Mouse (Mus musculus) cerebellum, postnatal 10 days (tissue): ENCODE data around the gene Kcnh2.
"Not testable (repeated sequence)": the region's sequence is repeated elsewhere in the genome, so short reads cannot be mapped to it uniquely, and the experiment has no call there.

ENCODE experiments used
- DNase-seq, 2 experiments: peaks; one replicate each; pipeline ENCODE4 v3.0.0; 2021; ENCODE audit warnings: mixed read lengths in 2 of 2

Kcnh2 gene

DNA sequence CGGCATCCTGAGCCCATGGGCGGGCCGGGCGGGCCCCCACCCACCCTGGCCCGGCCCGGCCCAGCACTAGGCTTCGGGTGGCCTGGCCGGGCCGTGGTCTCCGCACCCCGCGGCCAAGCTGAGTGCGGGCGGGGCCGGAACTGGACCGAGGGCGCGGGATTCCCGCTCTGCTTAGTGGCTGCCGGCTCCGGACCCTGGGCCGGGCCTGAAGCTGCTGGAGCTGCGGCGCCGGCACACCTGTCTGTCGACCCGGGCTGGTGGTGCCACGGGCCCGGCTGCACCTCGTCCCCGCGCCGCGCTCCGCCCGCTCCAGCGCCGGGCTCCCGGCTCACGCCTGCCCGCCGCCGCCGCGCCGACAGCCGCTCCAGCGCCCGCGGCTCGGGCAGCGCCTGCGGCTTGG is at the start of gene Kcnh2:
Gene Kcnh2 (minus strand): TSS at position 327 of the 400 bp plus-strand sequence.
- DNase-seq = no peak

- DNase-seq = peak; percentile 62 to 71
Observed at GRCm38 (mm10) chr5:24400362-24400761, 49.0 kb upstream of the Kcnh2 start.

GRCm38 (mm10) chr5:24399686-24400085 is 48.3 kb upstream of the Kcnh2 start:
- no peak for DNase-seq

GRCm38 (mm10) chr5:24396254-24396653 is 44.9 kb upstream of the Kcnh2 start:
- not testable (repeated sequence) for DNase-seq

DNA sequence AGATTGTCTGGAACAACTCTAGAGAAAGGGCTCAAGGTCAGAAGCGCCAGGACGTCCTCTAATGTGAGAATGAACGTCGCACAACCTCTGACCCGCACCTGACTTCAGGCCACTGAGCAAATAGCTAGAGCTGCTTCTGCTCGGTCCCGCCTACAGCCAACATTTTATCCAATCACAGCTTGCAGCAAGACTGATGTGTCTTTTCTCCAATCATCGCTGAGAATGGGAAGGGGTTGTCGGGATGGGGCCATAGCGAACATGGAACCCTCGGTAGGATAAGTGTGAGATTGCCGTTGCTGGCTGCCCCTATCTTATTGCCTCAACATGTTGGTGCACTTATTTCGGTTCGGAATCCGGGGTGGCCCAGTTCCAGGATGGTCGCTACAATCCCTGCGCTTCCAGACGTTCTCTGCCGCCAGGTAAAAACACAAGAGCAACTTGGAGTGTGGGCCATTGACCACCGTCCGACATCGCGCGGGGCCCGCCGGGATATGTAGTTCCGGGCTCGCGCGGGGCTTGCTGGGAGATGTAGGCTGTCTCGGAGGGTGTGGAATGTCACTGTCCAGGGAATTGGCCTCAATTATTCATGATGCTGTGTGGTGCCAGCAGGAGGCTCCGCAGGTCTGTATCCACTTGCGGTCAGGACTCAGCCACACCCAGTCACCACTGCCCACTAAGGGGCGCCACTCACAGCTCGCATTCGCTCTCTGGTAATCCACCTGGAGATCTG is 42.9 kb upstream of the Kcnh2 start:
- DNase-seq = peak; percentile 95 to 96

- DNase-seq = peak; percentile 93 to 95
Observed at GRCm38 (mm10) chr5:24393392-24393997, 42.1 kb upstream of the Kcnh2 start, which contains the start of gene Abcb8. Abcb8 (plus strand) TSS chr5:24393663.

DNA sequence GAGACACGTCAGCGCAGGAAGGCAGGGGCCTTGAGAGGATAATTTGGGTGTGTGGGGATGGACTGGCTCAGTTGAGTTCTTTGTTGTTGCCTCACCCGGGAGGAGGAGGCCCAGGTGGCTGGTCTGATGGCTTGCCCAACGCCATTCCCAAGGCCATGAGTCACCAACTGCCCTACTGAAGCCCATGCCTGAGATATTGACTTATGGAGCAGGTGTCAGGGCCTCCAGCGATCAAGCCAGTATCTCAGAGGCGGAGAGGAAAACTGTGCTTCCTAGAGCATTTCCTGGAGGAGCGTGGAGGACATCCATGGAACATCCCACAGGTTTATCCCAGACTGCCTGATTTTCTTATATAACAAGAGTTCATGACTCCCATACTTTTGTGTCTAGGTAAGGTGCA is 41.3 kb upstream of the Kcnh2 start:
- no peak for DNase-seq

DNA sequence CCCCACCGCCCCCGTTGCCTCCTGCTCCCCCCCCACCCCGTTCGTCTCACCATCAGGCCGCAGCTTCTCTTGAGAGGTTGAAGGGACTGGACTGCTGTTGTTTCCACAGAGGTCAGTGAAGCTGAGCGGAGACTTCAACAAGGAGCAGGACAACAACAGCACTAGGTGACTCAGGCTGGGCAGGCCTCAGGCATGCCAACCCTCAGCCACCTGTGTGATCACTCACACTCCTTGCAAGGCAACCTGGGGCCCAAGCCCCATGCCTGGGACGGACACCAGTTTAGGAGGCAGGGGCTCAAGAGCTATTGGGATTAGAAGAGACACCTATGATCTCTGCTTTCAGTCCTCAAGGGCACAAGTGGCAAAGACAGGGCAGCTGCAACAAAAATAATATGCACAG is 40.5 kb upstream of the Kcnh2 start, which contains the start of gene Atg9b:
Gene Atg9b (minus strand): TSS at position 280 of the 400 bp plus-strand sequence.
- no peak for DNase-seq

DNA sequence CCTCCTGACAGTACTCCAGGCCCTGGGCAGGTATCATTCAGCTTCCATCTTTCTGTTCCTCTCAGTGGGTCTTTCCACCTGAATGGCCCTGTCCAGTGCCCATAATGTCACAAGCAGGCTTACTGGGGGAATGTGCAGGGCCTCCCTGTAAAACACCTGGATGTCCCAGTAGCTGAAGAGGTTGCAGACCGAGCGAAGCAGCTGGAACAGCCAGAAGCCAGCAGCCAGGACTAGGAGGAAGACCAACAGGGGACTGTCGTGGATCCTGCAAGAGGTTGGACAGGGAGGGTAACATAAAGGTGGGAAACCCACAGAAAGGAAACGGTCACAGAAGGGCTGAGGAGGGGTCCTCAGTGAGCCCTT is 38.2 kb upstream of the Kcnh2 start:
- DNase-seq = no peak

DNA sequence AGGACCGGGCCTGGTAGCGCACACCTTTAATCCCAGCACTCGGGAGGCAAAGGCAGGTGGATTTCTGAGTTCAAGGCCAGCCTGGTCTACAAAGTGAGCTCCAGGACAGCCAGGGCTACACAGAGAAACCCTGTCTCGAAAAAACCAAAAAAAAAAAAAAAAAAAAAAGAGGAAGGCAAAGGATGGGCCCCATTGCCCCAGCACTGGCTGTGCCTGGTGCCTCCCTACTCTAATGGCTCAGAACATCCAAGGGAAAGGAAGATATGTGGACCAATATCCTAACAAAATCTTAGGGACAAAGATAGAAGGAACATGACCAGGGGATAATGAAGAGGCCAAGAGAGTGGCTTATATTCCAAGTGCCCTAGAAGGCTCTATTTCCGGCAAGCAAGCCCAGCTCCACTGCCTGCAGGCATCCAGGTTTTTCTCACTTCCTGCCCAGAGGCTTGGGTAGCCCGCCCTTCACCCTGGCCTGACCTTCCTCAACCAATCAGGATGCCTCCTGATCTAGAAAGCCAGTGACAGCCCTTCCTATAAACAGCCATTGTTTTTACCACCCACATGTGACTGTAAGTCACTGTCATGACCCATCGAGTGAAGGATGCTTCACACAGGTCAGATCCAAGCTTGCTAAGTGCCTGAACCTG is 37.7 kb upstream of the Kcnh2 start:
- no peak for DNase-seq

DNA sequence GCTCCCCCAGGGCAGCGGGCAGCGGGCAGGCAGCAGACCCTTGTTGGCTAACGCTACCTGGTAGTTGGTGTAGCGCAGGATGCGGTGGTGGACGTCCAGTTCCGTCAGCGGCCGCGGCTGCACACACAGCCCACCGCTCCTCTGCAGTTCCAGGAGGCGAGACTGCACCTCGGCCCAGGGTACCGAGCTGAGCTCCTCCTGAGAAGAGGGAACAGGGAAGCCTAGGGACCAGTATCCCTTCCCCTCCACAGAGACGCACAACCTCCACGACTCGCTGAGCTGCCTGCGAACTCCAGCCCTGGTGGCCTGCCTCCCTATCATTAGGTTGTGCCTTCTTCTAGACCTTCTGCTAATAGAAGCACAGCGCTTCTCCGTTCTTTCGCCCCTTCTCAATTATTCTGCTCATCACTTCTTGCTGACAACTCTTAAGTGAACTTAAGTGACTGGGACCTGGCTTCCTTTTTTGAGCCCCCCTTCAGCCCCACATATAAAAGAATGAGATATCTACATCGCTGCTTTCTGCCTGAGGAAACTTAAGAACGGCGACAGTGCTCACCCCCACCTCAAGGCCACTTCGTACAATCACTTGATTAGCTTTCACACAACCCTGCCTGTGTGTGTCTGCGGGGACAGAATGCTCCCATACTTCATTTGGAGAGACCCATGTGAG is 37.0 kb upstream of the Kcnh2 start:
- no peak for DNase-seq

GRCm38 (mm10) chr5:24387264-24388241 is 36.1 kb upstream of the Kcnh2 start:
- peak; percentile 63 to 68 for DNase-seq

DNA sequence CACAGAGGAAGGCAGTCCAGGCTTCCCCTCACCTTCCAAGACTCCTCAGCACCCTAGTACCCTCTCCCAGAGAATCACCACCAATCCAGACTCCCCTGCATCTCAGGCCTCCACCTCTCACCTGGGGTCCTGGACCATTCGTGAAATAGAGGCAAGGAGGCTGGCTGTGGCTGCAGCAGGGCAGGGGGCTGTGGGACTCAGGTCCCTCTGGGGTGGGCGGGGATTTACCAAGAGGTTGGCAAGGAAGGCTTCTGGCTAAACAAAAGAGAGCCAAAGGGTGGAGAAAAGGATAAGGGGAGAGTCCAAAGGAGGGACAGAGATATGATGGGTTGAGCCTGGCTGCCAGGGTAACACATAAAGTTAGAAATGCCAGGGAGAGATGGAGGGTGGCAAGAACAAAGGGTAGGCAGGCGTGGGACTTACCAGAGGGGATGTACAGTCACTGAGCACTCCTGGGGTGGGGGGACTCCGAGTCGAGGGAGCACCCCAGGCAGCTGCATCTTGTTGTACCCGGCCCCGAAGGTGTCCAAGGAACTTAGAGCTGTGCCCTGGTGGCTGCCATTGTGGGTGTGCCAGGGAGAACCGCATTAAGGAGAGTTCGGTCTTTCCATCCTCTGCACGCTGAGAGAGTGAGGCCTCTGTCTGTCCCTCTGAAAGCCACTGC is 34.6 kb upstream of the Kcnh2 start:
- no peak for DNase-seq

DNA sequence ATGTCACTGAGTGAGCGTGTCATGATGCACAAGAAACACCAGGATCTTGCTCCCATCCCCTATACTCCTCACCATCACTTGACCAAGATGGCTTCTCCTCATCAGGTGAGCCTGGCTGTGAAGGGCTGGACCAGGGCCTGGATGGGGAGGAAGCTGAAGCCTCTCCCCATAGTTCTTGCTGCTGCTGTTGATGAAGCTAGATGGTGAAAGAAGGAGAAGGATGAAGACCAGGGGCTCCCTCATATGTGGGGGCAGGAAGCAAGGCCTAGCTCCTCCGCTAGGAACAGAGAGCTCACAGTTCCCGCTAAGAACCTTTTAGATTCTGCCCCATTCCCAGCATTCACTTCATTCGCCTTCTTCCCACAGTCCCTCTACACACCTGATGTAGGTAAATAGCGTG is 34.0 kb upstream of the Kcnh2 start:
- no peak for DNase-seq

DNA sequence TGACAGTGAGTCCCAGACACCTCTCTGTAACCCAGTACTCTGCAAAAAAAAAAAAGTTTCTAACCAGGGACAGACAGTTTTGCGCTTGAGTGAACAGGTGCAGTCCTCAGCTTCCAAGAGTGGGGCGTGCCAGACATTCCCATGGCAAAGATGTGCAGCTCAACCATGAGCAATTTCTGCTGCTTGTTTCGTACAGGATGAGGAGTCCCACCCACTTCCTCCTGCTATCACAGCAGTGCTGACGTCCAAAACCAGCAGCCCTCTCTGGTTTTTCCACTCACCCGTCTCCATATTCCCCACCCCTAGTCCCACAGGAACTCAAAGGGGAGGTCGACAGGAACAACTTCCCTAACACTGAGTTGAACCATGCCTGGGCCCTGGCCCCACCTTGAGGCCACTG is 33.0 kb upstream of the Kcnh2 start:
- DNase-seq = no peak

- peak; percentile 98 for DNase-seq
Observed at GRCm38 (mm10) chr5:24383026-24383859, 31.8 kb upstream of the Kcnh2 start.

DNA sequence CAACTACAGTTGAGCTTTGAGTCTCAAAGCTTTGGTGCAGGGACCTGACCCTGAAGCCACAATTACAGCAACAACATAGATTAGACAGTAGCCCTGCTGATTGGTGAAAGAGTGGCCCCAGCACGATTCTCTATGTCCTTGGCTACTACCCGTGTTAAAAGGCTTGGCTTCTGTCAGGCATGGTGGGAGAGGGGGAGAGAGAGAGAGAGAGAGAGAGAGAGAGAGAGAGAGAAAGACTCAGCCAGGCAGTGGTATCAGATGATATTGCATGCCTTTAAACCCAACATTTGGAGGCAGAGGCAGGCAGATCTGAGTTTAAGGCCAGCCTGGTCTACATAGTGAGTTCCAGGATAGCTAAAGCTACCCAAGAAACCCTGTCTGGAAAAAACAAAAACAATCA is 30.6 kb upstream of the Kcnh2 start:
- DNase-seq = no peak

DNA sequence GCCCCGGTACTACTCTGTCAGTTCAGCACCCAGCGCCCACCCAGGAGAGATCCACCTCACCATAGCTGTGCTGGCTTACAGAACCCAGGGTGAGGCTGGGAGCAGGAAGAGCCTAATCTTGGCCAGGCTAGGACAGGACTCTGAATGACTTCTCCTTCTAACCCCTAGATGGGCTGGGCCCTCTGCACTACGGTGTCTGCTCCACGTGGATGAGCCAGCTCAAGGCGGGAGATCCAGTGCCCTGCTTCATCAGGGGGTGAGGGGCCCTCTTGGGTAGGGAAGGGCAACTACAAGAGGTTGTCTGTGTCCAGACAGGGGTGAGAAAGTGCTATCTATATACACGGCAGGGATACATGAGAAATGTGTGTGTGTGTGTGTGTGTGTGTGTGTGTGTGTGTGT is 30.1 kb upstream of the Kcnh2 start:
- no peak for DNase-seq

- no peak for DNase-seq
Observed at GRCm38 (mm10) chr5:24380499-24380898, 29.1 kb upstream of the Kcnh2 start.

DNA sequence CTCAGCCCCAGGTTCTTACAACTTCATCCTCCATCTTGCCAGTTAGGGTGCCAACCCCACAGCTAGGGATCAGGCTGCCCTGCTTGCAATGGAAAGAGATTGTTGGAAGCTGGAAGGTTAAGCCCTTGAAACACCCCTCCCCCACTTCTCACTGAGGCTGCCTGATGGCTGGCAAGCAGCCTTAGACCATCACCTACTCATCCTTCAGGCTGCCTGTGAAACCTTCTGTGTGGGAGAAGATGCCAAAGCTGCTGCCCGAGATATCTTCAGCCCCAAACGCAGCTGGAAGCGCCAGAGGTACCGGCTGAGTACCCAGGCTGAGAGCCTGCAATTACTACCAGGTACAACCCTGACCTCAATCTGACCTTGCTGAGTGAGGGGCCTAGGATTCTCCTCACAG is 28.1 kb upstream of the Kcnh2 start:
- DNase-seq = peak; percentile 55 to 69

DNA sequence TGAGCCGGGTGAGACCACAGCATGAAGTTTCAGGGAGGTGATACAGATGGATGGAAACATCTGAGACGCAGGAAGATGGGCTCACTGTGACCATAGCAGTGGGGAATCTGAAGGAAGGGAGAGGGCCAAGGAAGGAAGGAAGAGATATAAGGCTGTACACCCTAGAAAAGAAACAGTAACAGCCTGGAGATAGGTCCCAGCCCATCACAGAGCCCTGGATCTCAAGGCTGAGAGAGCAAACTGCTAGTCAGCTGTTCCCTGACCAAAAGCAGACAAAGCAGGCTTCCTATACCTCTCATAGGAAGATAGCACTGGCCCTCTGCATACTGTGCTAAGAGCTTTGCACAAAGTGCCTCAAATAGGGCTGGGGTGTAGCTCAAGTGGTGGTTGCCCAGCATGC is 27.3 kb upstream of the Kcnh2 start:
- DNase-seq = no peak
